ENCODE assay signal across 17 mouse cellular contexts in the genomic region with DNA sequence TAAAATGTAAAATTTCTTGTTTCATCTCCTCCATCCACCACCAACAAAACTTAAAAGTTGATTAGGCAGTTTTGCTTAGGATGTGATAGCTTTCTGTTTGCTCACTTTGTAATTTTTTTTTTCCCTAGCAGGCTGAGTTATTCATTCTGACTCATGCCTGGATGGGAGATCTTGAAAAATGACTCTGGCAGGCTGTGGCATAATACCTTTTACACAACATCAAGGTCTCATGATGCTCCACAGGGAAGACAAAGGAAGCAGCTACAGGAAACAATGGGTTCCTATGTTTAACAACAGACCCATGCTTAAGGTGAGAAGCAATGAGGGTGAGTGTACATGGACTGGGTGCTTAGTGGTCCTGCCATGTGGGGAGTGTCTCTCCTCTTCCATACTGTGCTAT.
"Had no signal": no experiment of that assay in that cellular context is flagged by ENCODE, and none has a peak within 500 bp of the region (broad histone marks: within the 10 kb centered on the region; RNA-seq: fewer than 3 reads in every experiment).

No protein-coding gene starts in this region.

- H3K4me3 ChIP-seq: liver, embryonic 15.5 days; lung, embryonic 15.5 days; megakaryocyte, embryonic 14.5 days; midbrain, embryonic 13.5 days; midbrain, embryonic 15.5 days; myocyte; neural tube, embryonic 12.5 days had no signal

- H3K4me2 ChIP-seq: liver, embryonic 15.5 days; lung, embryonic 15.5 days; midbrain, embryonic 11.5 days; midbrain, embryonic 13.5 days; midbrain, embryonic 15.5 days; neural tube, embryonic 12.5 days had no signal

- H3K27ac ChIP-seq: liver, embryonic 15.5 days; lung, embryonic 15.5 days; macrophage; midbrain, embryonic 13.5 days; midbrain, embryonic 15.5 days; neural tube, embryonic 12.5 days had no signal

- ATAC-seq: liver, postnatal 0 days; lung, postnatal 0 days; midbrain, embryonic 13.5 days; midbrain, embryonic 15.5 days had no signal

- H3K36me3 ChIP-seq: liver, embryonic 15.5 days; lung, embryonic 15.5 days; midbrain, embryonic 13.5 days; midbrain, embryonic 15.5 days; neural tube, embryonic 12.5 days had no signal

- H3K4me1 ChIP-seq: liver, embryonic 15.5 days; lung, embryonic 15.5 days; megakaryocyte, embryonic 14.5 days; midbrain, embryonic 13.5 days; midbrain, embryonic 15.5 days; neural tube, embryonic 12.5 days had no signal

- H3K9ac ChIP-seq: liver, embryonic 15.5 days; liver, postnatal 0 days; lung, embryonic 15.5 days; midbrain, embryonic 13.5 days; midbrain, embryonic 15.5 days; neural tube, embryonic 12.5 days had no signal

- DNase-seq: liver, postnatal 0 days; lung, adult 2 months; lung, postnatal 36 days; right cerebral cortex, postnatal 14 days; thymus, adult 2 months; thymus, postnatal 25 days; thymus, postnatal 4 days had no signal

- H3K9me3 ChIP-seq: liver, embryonic 15.5 days; lung, embryonic 15.5 days; megakaryocyte, embryonic 14.5 days; midbrain, embryonic 13.5 days; midbrain, embryonic 15.5 days; neural tube, embryonic 12.5 days had no signal

- H3K27me3 ChIP-seq: liver, embryonic 15.5 days; lung, embryonic 15.5 days; megakaryocyte, embryonic 14.5 days; midbrain, embryonic 13.5 days; midbrain, embryonic 15.5 days; neural tube, embryonic 12.5 days had no signal
